Mouse (Mus musculus) testis, adult 2 months (tissue): ENCODE measurements around the gene Magi2.

ENCODE experiments used
- CTCF ChIP-seq: fragments of 200-500 bp; IDR thresholded peaks from 2 replicates; pipeline ENCODE4 v1.5.1; 2012; ENCODE audit warnings: low read depth, mild to moderate bottlenecking, inconsistent platforms, low read length, moderate library complexity; ENCODE audit not compliant: control insufficient read depth, insufficient read depth, insufficient replicate concordance
- POLR2A ChIP-seq: fragments of 200-500 bp; IDR thresholded peaks from 2 replicates; pipeline ENCODE4 v1.6.1; 2012; ENCODE audit warnings: low read depth, mild to moderate bottlenecking, inconsistent platforms, low read length, moderate library complexity; ENCODE audit not compliant: control insufficient read depth

GRCm38 (mm10) chr5:20330025-20330424, 1103.2 kb downstream of the Magi2 start:
- TF ChIP-seq CTCF (no peak), POLR2A (no peak)
